Mouse (Mus musculus): ENCODE data around the gene Reck.

Gene Reck

GRCm38 (mm10) chr4:43875160-43875918 is at the start of gene Reck:
Reck (plus strand) TSS chr4:43875530.
- peak; percentile 76 for DNase-seq (ENCODE audit: low read depth, low spot score)

DNA sequence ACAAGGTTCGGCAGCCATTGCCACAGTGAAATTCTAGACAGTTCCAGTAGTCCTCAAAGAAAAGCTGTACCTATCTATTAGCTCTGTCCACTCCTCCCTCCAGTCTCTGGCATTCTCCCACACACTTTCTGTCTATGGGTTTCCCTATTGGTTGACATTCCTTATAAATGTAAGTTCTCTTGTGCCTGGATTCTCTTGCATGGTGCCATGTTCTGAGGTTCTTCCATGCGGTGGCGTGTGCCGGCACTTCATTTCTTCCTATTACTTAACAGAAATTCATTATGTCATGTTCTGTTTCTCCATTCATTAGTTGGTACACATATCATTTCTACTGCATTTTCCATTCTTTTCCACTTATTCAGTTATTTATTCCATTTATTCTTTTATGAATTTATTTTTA is 46.5 kb upstream of the Reck start:
- no peak for DNase-seq (ENCODE audit: low read depth, low spot score)

DNA sequence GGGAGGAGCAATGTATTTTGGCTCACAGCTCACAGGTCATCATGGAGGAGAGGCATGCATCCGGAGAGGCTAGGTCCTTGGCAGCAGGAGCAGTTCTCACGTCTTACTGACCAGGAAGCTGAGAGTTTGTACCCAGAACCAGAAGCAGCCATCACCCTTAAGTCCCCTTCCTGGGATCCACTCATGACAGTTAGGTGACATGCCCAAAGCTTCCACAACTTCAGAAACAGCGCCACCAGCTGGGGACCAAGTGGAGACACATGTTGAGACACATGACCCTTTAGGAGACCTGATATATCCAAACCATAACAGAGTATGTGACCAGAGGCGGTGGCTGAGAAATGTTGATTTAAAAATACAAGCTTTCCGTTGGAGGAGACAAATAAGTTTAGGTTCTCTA is 43.3 kb upstream of the Reck start:
- DNase-seq (ENCODE audit: low read depth, low spot score) = no peak

GRCm38 (mm10) chr4:43833752-43834151 is 41.6 kb upstream of the Reck start:
- DNase-seq (ENCODE audit: low read depth, low spot score) = no peak

DNA sequence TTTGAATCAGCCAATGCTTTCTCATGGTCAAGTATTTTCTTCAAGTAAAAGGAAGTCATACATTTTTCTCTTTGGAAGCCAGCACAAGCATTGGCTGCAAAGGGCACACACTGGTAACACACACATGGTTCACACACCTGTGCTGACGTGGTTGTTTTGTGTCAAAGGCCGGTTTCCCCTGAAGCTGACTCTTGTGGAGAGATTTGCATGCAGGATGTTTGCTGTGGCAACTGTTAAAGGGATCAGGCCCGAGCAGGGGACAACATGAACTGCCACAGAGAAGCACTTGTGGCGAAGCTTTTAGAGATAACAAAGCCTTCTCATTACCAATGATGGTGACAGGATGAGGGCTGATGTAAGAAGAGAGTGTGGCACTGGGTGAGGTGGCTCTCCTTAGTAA is 40.6 kb upstream of the Reck start:
- no peak for DNase-seq (ENCODE audit: low read depth, low spot score)

GRCm38 (mm10) chr4:43838326-43838725 is 37.0 kb upstream of the Reck start:
- no peak for DNase-seq (ENCODE audit: low read depth, low spot score)

DNA sequence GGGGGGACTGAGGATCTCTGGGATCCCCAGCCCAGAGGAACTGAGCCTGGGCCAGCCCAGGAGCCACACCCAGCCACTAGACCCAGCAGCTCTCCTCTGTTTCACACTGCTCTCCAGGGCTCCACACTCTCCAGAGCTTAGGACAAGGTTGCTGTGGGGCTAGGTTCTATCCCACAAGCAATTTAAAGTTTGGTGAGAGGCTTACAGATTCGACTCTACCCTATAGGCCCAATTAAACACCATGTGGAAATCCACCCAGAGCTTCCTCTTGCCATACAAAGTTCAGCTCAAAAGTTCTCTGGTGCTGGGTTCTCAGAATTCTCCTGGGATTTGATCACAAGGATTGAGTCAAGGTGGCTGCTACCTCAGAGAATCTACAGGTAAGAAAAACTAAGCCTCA is 35.2 kb upstream of the Reck start, which contains the start of gene Olfr157:
Gene Olfr157, minus strand, starts transcription at position 101 of the 400 bp plus-strand sequence.
- no peak for DNase-seq (ENCODE audit: low read depth, low spot score)

DNA sequence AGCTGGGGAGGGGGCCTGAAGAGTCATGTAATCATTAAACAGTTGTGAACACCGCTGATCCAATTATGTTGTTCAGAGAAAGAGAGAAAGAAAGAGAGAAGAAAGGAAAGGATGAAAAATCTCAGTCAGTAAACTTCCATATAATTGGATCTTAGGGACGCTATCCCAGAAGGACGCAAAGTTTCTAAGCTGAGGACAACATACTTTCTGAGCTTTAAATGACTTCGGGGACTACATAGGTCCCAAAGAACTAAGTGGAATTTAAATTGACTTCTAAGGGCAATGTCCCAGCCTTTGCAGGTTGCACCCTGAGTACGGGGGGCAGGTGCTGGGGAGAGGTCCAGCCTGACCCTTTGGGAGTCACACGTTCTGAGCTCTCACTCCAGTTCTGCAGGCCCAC is 24.1 kb upstream of the Reck start, which contains the start of gene Olfr155:
Gene Olfr155, plus strand, starts transcription at position 301 of the 400 bp plus-strand sequence.
- DNase-seq (ENCODE audit: low read depth, low spot score) = no peak

DNA sequence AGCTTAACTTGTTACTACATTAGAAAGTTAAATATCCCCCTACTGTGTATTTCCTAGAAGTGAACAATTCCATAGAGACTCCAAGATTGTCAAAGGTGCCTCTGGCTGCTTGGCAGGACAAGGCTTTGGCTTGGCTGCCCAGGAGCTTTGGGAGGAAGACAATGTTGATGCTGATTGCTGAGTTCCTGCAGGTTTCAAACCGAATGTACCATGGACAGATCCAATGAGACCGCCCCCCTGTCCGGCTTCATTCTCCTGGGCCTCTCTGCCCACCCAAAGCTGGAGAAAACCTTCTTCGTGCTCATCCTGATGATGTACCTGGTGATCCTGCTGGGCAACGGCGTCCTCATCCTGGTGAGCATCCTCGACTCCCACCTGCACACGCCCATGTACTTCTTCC is 21.2 kb upstream of the Reck start:
- no peak for DNase-seq (ENCODE audit: low read depth, low spot score)

DNA sequence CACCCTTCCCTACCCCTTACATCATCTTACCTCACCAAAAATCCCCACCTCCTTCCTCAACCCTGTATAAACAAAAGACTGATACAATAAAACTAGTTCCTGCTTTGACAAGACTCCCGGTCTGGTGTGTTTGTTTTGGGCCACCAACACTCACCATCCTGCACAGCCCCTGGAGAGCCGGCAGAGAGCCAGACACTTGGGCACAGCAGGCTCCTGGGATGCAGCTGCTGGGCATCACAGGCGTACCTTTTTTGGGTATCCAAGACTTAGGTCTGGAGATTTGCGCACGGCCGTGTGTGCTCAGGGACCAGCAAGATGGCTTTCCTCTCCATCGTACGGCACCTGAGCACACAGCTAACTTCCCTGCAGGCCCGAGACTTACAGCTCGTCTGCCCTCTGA is 15.4 kb upstream of the Reck start:
- DNase-seq (ENCODE audit: low read depth, low spot score) = no peak

GRCm38 (mm10) chr4:43860744-43861519 is 14.4 kb upstream of the Reck start:
- DNase-seq (ENCODE audit: low read depth, low spot score) = peak; percentile 75

GRCm38 (mm10) chr4:43863298-43863697 is 12.0 kb upstream of the Reck start:
- DNase-seq (ENCODE audit: low read depth, low spot score) = no peak

- DNase-seq (ENCODE audit: low read depth, low spot score) = no peak
Observed at GRCm38 (mm10) chr4:43869821-43870220, 5.5 kb upstream of the Reck start.

- no peak for DNase-seq (ENCODE audit: low read depth, low spot score)
Observed at GRCm38 (mm10) chr4:43874501-43874900, 829 bp upstream of the Reck start.

DNA sequence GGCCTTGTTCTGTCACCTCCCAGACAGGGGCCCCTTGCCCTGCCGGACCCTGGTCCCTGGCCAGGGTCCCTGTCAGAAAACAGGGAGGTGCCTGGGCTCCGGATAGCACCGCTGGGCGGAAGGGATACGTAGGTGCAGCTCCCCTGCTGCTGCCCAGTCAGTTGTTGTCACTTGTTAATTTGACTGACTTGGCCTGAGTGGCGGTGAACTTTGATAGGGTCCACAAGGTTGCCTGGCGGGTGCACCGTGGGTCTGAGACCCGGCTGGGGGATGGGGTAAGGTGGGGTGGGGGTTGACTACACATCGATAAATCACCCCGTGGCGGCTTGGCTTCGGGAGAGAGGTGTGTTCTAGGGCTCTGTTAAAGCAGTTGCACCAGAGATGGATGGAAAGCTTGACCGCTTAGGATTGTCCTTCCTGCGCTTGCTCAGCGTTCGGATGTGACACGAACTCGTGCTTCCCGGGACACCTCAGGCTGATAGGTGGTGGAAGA is 635 bp downstream of the Reck start:
- DNase-seq (ENCODE audit: low read depth, low spot score) = peak; percentile 33

DNA sequence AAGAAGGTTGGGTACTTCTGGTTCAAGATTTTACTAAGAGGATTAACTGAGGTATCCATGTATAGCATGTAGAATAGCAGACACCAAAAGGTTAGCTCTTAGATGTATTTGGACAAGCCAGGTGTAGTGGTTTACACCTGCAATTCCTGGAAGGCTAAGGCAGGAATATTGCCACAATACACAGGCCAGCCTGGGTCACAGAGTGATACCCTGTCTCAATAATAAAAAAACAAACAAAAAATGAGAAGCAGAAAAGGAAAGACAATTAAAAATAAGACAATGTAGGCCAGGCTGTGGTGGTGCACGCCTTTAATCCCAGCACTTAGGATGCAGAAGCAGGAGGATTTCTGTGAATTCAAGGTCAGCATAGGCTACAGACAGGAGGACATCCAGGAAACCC is 1.9 kb downstream of the Reck start:
- no peak for DNase-seq (ENCODE audit: low read depth, low spot score)

DNA sequence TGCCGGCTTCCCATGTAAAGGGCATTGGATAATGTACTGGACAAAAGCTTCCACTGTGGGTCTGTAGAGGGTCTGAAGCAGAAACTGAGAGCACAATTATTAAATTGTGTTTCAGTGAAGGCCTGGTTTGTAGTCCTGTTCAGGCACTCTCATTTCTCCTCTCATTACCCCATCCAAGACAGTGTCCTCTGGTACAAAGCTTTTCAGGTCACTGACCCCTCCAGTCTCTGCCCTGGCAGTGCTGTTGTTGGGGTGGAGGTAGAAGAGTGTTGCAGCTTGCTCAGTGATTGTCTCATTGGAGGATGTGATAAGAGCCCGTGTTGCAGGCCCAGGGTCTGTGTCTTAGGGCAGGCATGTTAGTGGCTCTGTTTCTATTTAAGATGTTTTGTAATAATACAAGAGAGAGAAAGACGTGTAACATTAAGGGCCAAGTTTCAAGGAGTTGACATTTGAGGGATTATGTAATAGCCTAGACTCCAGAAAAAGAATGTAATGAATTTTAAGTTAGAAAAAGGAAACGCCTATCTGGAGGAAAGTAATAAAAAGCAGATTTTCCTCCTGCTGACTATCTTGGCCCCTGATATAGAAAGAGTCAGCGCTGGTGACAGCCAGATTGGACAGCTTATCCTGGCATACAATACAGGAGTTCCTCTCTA is 2.9 kb downstream of the Reck start:
- peak; percentile 54 for DNase-seq (ENCODE audit: low read depth, low spot score)

GRCm38 (mm10) chr4:43879566-43879965 is 4.2 kb downstream of the Reck start:
- no peak for DNase-seq (ENCODE audit: low read depth, low spot score)

DNA sequence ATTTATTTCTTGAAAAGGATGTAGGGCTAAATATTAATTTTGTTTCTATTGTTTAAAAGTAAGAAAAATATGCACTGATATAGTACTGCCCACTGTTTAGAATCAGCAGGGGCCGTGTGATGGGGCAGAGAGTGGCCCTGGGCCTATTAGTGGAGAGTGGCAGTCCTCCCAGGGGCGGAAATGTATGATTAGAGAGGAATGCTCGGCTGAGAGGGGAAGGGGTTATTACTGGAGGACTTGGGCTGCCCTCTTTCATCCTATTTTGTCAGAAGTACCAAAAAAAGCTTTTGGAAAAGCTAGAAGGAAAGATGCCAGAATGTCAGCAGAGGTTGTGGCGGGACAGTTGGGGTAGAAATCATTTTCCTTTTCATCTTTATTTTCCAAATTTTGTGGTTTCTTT is 8.9 kb downstream of the Reck start:
- no peak for DNase-seq (ENCODE audit: low read depth, low spot score)

- DNase-seq (ENCODE audit: low read depth, low spot score) = no peak
Observed at GRCm38 (mm10) chr4:43891247-43891646, 15.9 kb downstream of the Reck start.

DNA sequence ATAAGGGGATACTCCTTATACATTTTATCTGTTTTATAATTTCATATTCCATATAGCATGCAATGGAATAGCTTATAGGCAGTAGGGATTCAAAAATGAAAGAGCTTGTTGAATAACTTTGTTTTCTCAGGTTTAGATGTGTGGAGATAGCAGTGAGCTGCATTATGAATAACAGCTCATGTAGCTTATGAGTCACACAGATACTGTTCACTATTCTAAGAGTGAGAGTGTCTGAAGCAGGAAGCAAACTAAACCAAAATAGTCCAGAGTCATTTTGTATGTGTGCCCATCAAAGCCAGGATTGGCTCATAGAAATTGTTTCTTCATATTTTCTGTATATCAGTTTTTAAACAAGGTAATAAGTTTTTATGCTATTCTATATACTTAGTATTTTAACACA is 21.9 kb downstream of the Reck start:
- peak; percentile 17 for DNase-seq (ENCODE audit: low read depth, low spot score)

DNA sequence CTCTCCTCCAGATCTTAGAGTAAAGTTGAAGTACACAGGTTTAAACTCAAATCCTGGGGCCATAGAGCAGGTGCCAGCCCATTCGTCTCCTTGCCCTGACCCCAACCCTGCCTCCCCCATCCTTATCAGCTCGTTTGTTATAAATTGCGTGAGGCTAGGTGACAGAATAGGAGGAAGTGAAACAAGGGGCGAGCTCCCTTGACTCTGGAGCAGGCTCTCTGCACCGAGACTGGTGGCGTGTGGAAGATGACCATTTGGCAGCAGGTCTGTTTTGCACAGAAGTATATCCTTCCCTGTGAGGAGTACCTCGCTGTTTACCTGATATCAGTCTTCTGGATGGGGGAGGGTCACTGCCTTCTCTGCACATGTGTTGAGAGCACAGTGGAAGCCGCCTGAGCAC is 23.9 kb downstream of the Reck start:
- no peak for DNase-seq (ENCODE audit: low read depth, low spot score)
